Mouse (Mus musculus) urinary bladder, adult 2 months (tissue): ENCODE results near the gene Amotl2. TPM values are rescaled to one million over a fixed set of nuclear protein-coding genes. Genes with fewer than 3 reads are reported as not detected.
A peak's percentile ranks its signal among the peaks of the same experiment; 100 is the strongest.

Experiments
- DNase-seq: peaks from one replicate; pipeline ENCODE4 v3.0.0; 2022; ENCODE audit warnings: low spot score
- polyA plus RNA-seq: library from polyadenylated mRNA; depleted of rRNA; stranded (reverse); fragments of >200 nt; gene quantifications from 2 replicates; pipeline ENCODE4 v1.2.3, GENCODE M21; 2012; rRNA removed

Amotl2 gene
- 51.0 and 52.2 TPM in 2 replicates for polyA plus RNA-seq

DNA sequence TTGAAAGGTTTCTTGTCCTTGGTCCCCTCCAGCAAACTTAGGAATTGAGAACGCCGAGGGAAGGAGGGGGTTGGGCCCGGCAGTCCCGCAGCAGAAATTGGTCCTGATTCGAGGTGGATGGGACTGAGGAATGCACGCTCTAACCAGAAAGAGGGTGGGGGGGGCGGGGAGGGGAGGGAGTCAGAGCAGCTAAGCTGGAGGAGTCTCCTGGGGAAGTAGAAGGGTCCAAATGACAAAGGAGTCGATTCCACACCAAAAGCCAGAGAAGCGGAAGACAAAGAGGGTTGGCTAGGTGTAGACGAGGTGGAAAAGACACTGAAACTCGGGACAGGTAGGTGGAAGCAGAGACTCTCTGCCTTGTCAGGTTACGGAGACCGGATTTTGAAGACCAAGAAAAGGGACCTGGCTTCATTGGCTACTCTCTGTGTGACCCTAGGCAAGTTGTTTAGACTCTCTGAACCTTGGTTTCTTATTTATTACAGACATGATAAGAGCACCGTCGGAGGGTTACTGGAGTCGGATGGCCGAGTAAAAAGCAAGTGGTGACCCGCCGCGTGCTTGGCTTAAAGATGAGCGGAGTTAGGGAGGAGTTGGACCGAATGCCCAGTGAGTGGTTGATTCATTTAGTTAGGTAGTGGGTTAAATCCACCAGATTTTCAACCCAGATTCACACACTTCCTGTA, at the start of gene Amotl2:
Gene Amotl2 (plus strand): TSS at position 192 of the 683 bp plus-strand sequence.
- no peak for DNase-seq

DNA sequence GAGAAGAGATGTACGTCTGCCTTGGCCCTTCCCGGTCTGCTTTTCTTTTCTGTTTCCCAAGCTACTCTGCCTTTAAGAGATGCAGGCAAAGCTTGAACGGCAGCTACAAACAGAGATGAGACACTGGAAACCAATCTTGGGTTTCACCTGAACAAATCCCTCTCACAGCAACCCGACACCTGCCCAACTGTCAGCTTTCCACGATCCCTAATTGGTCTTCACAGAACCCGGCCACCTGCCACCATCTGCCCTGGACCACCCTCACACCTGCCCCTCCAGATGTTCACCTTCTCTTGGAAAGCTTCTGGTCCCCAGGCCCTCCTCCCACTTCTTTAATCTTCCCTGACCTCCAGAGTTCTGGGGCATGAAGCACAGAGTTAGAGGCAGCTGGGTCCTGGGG, 48.4 kb upstream of the Amotl2 start:
- no peak for DNase-seq

DNA sequence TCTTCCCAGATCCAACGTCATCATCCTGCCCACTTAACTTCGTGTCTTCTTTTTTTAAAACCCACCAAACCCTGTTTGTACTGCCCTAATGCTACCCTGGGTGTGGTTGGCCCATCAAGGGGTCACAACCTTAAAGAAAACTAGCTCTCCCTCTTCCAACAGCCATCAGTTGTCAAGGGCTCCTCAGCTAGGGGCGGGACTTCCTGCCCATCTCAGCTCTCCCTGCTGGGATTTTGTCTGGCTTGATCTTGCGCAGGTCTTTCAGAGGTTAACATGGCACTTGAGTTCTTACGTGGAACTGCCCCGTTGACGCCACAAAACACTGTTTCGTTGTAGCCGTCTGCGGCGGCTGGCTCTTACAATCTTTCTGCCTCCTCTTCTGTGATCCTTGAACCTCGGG, 47.6 kb upstream of the Amotl2 start:
- no peak for DNase-seq

DNA sequence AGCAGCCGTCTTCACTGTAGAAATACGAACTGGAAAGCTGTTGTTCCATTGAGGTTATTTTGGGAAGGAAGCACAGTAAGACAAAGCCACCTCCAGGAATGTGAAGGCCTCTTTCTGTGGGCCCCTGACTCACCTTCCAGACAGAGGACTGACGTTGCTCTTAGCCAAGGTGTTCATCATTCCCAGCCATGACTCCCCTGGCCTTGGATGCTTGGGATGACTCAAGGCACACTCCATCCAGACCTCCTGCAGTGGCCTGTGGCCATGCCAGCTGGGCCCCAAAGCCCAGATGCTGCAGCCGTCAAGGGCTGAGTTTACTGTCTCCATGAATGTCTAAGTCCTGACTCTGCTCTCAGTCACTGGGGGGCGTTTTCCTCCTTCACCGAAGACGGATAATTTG, 43.1 kb upstream of the Amotl2 start:
- DNase-seq, result no peak

DNA sequence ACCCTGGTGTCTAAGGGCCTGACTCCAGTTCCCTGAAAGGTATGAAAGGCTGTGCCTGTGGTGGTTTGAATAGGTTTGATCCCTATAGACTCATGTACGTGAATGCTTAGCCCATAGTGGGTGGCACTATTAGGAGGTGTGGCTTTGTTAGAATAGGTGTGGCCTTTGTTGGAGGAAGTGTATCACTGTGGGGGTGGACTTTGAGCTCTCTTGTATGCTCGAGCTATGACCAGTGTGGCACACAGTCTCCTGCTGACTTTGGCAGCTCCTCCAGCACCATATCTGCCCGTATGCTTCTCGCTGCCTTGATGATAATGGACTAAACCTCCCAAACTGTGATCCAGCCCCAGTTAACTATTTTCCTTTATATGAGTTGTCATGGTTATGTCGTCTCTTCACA, 40.5 kb upstream of the Amotl2 start:
- no peak for DNase-seq

DNA sequence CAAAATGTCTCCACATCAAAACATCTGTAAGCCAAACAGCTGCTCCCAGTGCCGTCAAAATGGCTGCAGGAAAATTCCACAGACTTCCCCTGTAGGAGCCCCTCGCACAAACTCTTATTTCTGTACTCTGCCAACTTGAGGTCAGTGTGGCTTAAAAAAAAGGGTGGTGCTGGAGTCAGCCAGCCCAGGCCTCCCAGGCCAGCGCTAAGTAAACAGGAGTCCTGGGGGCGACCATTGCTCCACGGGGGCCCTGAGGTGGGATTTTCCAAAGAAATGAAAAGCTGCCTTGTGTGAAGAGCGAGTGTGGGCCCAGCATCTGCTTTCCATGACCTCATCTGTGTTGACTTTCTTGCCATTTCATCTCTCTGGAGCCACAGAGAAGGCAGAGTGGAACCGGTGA, 35.0 kb upstream of the Amotl2 start:
- no peak for DNase-seq

DNA sequence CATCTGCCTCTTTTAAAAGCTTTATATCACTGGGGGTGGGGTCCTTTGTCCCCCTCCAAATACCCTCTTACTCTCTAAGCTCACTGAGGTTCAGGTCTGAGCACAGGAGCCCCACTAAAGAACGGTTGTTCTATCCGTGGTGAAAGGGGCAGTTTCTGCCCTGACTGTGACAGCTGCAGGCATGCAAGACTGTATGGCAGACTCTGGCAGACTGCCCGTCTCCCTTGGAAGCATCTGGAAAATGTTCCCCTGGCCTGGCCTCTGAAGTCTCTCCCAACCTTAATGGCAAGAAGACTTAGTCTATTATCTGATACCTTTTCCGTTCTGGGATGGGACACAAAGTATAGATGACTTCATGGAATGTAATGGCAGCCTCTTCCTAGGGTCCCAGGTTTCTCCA, 28.5 kb upstream of the Amotl2 start:
- DNase-seq, result no peak

DNA sequence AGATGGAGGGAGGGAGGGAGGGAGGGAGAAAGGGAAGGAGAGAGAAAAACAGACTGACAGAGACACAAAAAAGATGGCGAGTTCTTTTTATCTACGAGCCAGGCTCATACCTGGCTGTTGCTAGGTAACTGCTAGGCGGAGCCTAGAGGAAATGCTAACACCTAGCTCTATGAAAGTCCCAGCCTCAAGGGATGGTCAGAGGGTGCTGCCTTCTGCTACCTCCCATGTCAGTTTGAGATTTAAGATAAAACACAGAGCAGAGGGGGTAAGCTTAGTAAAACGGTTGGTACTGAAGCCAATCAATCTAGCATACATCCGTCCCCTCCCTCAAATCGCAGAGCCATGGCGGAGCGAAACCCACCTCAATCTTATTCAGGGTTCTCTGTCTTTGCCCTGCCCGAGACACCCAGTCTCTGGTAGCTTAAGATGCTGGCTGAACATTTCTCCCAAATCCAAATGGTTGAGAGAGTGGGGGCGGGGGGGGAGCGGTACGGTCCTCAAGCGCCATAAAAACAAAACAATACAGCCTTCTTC, 27.0 kb upstream of the Amotl2 start:
- DNase-seq, result no peak

DNA sequence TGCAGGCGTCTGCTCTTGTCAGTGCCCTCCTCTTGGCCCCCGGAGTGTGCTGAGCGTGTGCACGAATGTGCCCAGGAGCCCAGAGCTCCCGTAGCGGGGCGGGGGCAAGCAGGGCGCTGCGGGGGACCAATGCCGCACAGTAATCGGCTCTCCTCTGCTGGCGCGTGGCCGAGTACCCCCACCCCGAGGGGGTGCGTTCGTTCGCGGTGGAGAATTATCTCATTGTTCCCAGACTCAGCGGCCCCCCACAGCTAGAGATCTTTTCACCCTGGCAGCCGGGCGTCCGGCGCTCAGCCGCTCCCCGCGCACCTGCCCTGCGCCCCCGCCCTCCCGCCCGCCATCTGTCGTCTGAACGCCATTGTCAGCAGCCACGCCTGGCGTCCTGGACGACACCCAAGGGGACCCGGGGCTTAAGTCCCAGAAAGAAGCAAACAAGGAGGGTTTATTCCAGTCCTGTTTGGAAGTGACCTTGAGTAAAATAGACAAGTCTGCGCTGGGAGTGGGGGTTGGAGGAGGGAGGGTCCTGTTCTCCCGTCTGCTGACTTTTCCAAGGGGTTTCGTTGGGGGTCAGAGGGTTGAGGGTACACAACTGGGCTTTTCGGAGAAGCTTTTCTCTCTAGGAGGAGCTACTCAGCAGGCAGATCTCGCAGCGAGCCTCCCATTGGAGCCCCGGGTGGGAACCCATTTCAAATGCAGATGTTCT, 26.4 kb upstream of the Amotl2 start:
- DNase-seq, result no peak

DNA sequence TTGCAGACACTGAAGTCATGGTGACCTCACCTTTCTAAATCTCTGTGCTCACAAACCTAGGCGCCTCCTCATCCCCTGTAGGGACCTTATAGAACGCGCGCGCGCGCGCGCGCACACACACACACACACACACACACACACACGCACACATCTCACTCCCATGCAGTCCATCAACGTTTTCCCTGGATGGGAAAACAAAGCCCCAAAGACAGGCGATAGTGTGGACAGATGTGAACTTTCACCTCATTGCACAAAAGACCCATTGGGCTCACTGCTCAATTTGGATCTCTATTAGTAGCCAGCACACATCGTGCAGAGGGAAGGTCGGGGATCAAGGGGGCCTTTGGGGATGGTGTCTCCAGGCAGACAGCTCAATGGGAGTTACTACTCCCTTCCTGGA, 25.6 kb upstream of the Amotl2 start:
- DNase-seq, result no peak

DNA sequence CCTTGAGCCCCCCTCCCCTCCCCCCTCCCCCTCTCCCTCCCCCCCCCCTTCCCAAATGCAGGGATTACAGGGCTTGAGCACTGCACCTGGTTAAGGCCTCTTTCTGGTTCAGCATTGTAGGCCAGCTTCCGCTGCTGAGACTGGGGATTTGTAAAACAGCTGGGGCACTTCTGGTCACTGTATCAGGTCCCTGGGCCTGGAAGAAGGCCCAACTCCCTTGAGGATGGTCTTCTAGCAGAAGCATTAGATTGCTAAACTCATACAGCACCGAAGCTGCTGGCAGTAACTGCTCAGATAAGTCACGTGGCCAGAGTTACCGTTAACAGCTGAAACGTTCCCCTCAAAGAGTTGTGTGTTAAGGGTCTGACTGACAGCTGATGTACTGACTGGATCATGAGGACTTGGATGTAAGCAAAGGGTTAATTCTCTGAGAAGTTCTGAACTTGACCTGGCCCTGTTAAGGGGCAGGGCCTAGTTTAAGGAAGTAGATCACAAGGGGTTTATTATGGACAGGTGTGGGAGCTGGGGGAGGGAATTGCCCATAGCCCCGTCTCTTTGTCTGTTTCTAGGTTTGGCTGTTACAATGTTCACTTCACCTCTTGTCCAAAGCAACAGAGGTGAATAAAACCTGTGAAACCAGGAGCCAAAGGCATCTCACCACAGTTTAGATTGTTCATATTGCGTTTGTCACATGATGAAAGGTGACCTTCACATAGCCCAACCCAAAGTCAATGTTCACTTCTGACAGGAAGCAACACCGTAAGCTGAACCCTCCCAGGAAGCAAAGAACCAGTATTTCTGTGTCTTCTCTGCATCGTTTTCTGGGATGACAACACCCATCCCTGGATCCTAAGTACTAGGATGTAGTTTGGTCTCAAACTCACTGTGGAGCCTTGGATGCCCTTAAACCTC, 23.7 kb upstream of the Amotl2 start:
- no peak for DNase-seq

DNA sequence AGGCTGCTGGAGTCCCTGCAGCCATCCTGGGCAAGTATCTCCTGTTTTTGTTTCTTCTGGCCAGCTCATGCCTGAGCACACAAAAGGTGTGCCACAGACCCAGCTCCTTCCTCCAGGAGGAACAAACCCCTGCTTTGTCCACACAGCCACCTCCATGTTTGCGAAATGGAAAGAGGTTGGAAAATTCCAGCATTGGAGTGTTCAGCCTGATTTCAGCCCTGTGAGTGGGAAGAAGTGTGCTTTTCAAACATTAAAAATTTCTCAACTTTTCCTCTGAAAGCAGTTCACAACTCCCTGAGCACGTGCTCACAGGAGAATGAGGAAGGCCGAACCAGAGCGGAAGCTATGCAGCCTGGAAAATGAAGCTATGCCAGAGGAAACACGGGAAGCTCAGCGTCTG, 15.4 kb upstream of the Amotl2 start:
- DNase-seq, result no peak

DNA sequence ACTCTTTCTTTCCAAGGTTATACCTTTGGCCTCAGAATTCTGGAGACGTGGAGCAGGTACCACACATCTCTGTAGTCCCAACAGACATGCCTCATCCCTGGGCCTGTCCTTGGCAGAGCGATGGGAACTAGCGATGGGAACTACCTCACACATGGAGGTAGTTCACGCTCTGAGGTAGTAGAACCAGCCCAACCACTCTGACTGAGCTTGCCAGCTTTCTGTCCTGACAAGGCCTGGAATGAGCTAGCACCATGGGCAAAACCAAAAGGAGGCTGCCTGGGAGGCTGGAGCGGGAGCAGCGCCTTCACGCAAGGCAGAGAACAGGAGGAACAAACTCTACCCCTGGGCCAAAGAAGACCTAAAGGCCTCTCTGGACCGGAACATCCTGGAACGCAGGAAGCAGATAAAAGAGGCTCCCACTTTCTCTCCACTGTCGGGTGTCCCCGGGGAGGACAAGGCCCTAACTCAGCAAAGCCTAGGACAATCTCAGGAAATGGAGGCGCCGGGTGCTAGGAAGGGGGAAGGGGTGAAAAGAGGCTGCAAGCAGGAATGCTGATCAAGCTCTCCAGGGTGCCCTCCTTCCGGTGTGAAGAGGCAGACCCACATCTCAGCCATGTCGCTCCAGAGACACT, 6.9 kb upstream of the Amotl2 start:
- no peak for DNase-seq

DNA sequence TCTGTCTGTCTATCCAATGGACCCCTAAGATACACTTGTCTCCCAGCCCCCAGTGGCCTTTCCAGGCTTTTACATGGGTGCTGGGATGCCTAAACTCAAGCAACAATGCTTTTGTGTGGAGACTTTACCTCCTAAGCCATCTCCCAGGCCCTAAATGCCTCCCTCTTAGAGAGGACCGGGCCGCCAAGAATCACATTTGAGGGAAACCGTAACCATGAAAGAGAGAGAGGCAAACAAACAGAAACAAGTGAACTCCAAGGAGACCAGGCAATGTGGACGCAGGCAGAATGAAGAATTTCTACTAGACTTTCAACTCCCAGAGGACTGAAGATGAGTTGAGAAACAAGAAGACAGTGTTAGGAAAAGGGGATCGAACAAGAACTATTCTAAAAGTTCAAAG, 6.0 kb upstream of the Amotl2 start:
- DNase-seq, result no peak

DNA sequence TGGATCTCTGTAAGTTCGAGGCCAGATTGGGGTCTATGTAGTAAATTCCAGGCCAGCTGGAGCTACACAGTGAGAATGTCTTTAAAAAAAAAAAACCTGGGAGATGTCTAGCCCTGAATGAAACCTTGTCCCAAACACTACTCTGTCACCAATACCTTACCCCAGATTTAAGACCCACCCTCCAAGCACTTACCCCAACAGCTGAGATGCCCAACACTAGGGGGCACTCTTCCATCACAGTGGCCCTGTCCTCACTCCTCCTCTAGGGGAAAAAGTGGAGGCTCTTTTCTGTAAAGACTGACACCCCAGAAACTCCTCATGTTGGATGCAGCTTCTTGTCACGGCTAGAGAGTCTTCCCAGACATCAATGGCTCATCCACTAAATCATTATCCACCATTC, 2.7 kb upstream of the Amotl2 start:
- no peak for DNase-seq

DNA sequence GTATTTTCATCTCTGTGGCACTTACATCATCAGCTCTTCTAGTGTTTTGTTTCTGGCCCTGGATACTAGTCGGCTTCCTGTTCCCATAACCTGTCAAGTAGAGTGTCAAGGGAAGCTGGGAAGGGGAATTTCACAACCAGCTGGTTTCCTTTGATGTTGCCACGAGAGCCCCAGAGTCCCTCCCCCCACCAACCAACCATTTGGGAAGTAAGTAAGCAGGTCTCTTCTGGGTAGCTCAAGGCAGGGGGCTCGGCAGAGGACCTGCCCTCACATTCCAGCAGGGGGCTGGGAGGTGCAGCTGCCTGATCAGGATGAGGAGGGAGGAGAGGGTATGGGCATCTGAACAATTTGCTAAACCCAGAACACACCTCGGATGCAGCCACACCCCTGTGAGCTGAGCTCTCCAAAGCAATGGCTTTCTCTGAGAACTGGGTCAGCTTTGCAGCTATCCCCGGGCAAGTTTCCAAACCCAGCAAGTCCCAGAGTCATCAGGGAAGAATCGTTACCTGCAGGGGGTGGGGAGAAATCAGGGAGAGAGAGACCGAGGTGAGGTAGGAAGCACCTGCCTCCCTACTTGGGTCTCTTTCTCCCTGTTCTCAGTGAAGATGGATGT, 1.5 kb upstream of the Amotl2 start:
- no peak for DNase-seq

DNA sequence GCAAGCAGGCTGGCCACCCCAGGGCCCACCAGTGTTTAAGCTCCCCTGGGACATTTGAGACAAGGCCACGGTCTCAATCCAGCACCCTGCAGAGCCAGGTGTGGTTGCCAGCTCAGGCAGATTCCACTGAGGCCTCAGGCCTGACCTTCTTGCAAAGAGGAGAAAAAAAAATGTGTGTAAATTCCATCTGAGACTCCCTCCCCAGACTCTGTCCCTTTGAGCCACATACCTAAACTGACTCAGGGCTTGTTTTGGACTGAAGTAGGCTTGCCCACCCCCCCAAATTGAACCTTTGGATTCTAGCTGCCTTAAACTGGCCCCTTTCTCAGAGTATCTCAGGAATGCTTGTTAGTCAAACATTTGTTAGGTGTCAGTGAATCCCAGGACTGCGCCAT, 969 bp upstream of the Amotl2 start:
- no peak for DNase-seq

DNA sequence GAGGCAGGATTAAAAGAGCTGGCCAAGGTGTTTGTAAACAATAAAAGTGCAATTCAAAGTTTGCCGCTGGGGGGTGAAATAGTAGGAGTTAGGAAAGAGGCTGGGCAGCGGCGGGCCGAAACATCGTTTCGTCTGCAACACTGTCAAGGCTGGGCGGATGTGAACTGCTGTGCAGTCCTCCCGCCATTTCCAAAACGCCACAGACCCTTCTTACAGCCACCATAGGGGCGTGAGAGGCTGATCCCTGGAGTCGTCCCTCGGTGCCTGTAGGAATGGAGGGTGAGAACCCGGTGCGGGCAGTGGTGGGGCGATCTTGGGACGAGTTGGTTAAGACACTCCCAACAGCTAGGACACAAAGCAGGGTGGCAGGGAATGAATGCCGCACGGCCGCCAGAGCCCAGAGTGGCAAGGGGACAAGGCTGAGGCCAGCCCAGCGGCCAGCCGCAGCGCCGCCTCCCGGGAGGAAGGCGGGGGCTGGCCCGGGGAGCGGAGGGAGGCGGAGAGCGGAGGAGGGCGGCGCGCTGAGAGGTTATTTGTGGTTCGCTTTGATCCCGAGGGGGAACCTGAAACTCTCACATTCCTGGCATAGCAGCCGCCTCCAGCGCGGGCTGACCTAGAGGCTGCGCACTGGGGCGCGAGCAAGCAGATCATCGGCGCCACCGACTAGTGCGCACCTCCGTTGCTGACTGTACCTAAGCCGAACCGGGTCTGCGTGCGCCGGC, 853 bp downstream of the Amotl2 start:
- peak; percentile 87 for DNase-seq

DNA sequence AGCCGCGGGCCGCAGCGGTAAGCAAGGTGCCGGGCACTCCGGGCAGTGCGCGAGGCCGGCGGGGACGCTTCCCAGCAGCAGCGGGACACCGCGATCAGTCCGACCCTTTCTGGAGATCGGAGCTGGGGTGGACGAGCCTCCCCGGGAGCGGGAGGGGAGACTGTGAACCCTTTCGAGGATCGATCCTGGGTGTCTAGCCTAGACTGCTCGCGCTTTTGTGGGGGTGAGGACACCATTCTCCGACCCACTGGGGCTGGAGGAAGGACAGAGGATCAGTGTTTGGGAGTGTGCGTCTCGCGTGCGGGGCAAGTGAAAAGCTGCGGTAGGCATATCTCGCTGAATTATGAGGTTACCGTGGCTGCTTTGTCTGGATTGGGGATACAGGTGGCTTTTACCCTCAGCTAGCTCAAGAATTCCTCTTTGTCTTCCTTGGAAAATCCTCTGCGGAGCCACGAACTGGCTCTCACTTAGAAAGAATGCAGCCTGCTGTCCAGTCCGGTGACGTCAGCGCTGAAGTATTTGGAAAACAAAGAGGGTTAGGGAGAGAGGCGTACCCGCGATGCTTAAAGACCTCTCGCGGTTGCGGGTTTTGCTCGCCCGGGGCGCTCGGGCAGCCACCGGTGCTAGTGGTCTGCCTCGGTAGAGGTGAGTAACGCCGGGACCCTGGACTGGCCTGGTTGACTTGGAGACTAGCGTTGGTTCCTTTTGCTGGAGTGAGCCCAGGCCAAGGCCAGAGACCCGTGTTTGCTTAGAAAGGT, 1.6 kb downstream of the Amotl2 start:
- peak; percentile 66 for DNase-seq

DNA sequence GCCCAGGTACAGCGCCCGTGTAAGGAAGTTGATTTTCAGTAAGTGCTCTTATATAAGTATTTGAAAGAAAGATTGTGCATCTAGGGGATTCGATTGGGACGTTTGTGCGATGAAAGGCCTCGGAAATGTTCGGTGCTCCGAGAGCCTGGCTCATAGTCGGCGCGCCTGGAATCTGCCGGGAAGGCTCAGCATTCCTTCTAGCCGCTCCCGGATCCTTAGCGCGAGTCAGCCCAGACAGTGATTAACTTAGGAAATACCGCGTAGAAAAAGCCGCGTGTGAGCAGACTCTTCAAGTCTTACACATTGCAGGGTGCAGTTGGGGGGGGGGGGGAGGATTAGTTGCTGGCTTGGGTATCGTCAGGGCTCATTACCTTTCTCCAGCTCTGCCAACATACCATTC, 2.2 kb downstream of the Amotl2 start:
- no peak for DNase-seq
